Mouse (Mus musculus) natural killer cell, adult 2 months (primary cell): Measurements from ENCODE around the gene Cend1.

Source experiments
- DNase-seq, 2 experiments: peaks; one replicate each; pipeline ENCODE4 v3.0.0; 2022; ENCODE audit warnings: low spot score in 2 of 2

Cend1 gene

DNA sequence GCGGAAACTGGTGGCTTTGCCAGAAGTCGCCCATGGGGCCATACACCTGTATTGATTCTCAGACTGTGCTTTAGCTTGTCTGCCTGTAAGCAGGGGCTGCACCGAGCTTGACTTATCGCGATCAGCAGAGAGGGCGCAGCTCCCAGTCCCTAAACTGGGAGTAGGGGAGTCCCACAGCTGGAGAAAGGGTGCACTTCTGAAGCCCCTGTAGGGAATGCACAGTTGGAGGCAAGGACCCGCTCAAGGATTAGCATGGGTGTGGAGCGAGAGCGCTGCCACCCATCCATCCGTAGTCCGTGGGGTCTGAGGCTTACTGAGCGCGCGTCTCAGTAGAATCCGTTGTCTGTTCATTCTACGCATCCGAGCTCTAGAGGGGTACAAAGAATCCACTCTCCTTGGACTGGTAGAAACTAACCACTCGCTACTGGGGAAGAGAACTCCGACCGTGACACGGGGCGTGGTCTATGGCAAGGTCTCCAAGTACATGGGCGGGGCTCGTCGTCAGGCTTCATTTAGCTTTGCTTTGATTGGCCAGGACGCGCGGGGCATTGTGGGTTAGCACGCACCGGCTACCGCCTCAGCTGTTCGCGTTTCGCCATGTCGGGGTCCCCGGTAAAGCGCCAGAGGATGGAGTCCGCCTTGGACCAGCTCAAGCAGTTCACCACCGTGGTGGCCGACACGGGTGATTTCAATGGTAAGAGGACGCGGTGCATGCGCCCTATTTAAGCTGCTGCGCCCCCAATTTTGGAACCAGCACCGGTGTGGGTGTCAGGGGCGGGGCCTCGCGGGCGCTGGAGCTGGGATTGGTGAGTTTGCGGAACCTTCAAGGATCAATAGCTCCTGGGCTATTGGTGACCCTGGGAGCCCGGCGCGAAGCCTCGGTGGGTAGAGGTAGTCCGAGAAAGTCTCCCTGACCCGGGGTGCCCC, 37.4 kb downstream of the Cend1 start, which contains the start of gene Taldo1:
Gene Taldo1 (plus strand): TSS at position 575 of the 927 bp plus-strand sequence.
- peak; percentile 90 to 93 for DNase-seq

DNA sequence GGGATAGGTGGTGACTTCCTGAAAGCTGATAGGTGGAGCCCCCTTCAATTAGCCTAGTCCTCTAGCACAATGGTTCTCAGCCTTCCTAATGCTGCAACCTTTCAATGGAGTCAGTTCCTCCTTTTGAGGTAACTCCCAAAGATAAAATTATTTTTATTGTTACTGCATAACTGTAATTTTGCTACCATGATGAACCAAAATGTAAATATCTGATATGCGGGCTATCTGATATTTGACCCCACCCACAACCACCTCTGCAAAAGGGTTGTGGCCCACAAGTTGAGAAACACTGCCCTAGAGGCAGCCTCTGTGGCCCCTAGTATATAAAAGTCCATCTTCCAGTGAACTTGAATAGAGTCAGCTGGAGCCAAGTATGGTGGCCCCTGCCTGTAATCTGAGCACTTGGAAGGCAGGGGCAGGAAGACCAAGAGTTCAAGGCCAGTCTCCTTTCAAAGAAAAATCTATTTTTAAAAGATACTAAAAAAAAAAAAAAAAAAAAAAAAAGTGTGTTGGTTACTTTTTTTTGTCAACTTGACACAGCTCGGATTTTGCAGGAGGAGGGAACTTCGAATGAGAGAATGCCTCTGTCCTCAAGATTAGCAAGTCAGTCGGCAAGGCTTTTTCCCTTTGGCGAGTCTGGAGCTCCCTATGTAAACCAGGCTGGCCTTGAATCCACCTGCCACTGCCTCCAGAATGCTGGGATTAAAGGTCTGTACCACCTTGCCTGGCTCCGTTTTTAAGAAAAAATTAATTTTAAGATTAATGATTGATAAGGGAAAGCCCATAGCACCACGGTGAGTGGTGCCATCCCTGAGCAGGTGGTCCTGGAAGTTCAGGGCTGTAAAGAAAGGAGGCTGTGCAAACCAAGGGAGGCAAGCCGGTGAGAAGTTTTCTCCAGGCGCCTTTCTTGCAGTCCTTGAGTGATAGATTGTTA, 38.7 kb downstream of the Cend1 start:
- no peak for DNase-seq

- no peak for DNase-seq
Measured at GRCm38 (mm10) chr7:141388487-141389109, 40.7 kb downstream of the Cend1 start.

- DNase-seq = no peak
Measured at GRCm38 (mm10) chr7:141387807-141388486, 41.3 kb downstream of the Cend1 start.

- no peak for DNase-seq
Measured at GRCm38 (mm10) chr7:141381068-141381835, 48.0 kb downstream of the Cend1 start.

GRCm38 (mm10) chr7:141379584-141379983, 49.7 kb downstream of the Cend1 start:
- DNase-seq = no peak
